23 mouse cellular contexts compared by ENCODE assay signal in genomic region chr13:91502642-91503373, GRCm38 (mm10). TPM values are rescaled to one million over a fixed set of nuclear protein-coding genes. Genes with fewer than 3 reads are reported as not detected.
A peak's percentile ranks its signal among the peaks of the same experiment; 100 is the strongest.
DNase-seq lines count a peak whose midpoint lies in the region; ATAC-seq lines count a peak whose summit lies in the region.
"Had no signal": no experiment of that assay in that cellular context is flagged by ENCODE, and none has a peak within 500 bp of the region (broad histone marks: within the 10 kb centered on the region; RNA-seq: fewer than 3 reads in every experiment).

No protein-coding gene starts in this region.

- no peaks in the 10 kb centered on the region for H3K27me3 ChIP-seq in megakaryocyte, embryonic 14.5 days (replicated peaks)
- H3K27me3 ChIP-seq: stomach, embryonic 15.5 days had no signal

- H3K36me3 ChIP-seq in megakaryocyte, embryonic 14.5 days (replicated peaks; ENCODE audit: low read length), result peaks cover 24% of the 10 kb centered on the region
- H3K36me3 ChIP-seq: stomach, embryonic 15.5 days had no signal

- ATAC-seq in erythroblast, adult 5-6 weeks (replicated peaks; ENCODE audit: low FRiP score, poor library complexity, severe bottlenecking), result peak; percentile 72; the same call in 1 of the 2 replicates
- ATAC-seq: forebrain, embryonic 16.5 days; lung, postnatal 0 days; midbrain, embryonic 16.5 days had no signal

- H3K9me3 ChIP-seq in megakaryocyte, embryonic 14.5 days, result no peaks in the 10 kb centered on the region
- H3K9me3 ChIP-seq: stomach, embryonic 15.5 days had no signal

- peak; percentile 4 for DNase-seq in embryo, embryonic 10 days (ENCODE audit: low spot score)
- DNase-seq in embryo, embryonic 10.5 days (ENCODE audit: low spot score), result no peak
- peak; percentile 39 for DNase-seq in thymus, postnatal 25 days
- DNase-seq in adrenal gland, postnatal 10 days, result no peak
- no peak for DNase-seq in testis, postnatal 10 days (ENCODE audit: low spot score)
- no peak for DNase-seq in Muller cell, postnatal 12 days (ENCODE audit: inconsistent ontology term)
- DNase-seq: adrenal gland, postnatal 36 days; cerebellum, adult 18-20 months; cerebellum, postnatal 10 days; gastrocnemius, postnatal 10 days; heart, postnatal 36 days; kidney, adult 11 months; kidney, postnatal 14 days; lung, adult 18-20 months; lung, postnatal 4 days; right cerebral cortex, postnatal 25 days had no signal

- H3K4me1 ChIP-seq in megakaryocyte, embryonic 14.5 days, result peaks cover 39% of the 10 kb centered on the region
- H3K4me1 ChIP-seq: stomach, embryonic 15.5 days had no signal

- peak overlapping the region; percentile 59 for H3K4me3 ChIP-seq in megakaryocyte, embryonic 14.5 days (replicated peaks)
- H3K4me3 ChIP-seq: forebrain, embryonic 10.5 days; stomach, embryonic 15.5 days had no signal

RNA-seq across cellular contexts. Expression of gene Ssbp2, which starts 42.7 kb away (rescaled TPM):
- total RNA-seq in erythroblast, adult 5-6 weeks (2015; ENCODE audit: low replicate concordance), result 13.8 and 16.1 TPM in 2 replicates
- total RNA-seq in erythroblast, adult 5-6 weeks (2017; ENCODE audit: low replicate concordance), result 21.4 and 34.3 TPM in 2 replicates
- polyA plus RNA-seq in megakaryocyte, embryonic 14.5 days (2012; ENCODE audit: insufficient read depth, low replicate concordance), result 15.0 TPM in 2 replicates
- total RNA-seq in adrenal gland, postnatal 10 days (2021), result 10 to 100 TPM; 34.4 to 41.0 TPM

Comparison
In these comparisons a context has a peak if more than half of its experiments do, and no peak if none do; other contexts are left out.
1. DNase-seq: peak in embryo, embryonic 10 days (single experiment) and thymus, postnatal 25 days (single experiment); none in embryo, embryonic 10.5 days (single experiment), adrenal gland, postnatal 10 days (single experiment), testis, postnatal 10 days (single experiment) and Muller cell, postnatal 12 days (single experiment).